Mouse (Mus musculus): ENCODE measurements around the gene Lrp8. TPM values are rescaled to one million over a fixed set of nuclear protein-coding genes. Genes with fewer than 3 reads are reported as not detected.

The Lrp8 gene
- polyA plus RNA-seq, 1 experiment: 1.4 TPM

GRCm38 (mm10) chr4:107819990-107820719 is 18.1 kb downstream of the Lrp8 start:
- Histone ChIP-seq H3K36me3 (ENCODE audit: control insufficient read depth) (peaks cover 26% of the 10 kb centered on the region), H3K27me3 (ENCODE audit: control insufficient read depth) (no peaks in the 10 kb centered on the region), H3K4me1 (ENCODE audit: control insufficient read depth) (peaks cover 10% of the 10 kb centered on the region), H3K4me3 (replicated peaks) (no peak overlapping the region), H3K9me3 (ENCODE audit: control insufficient read depth, low read length) (no peaks in the 10 kb centered on the region)
- no peak for TF ChIP-seq GATA1 (IDR thresholded peaks at IDR 0.05; ENCODE audit: low read length)
- TF ChIP-seq TAL1 (IDR thresholded peaks at IDR 0.05; ENCODE audit: low read length): no peak

- Histone ChIP-seq H3K4me1 (ENCODE audit: control insufficient read depth) (peaks cover 10% of the 10 kb centered on the region), H3K4me3 (replicated peaks) (no peak overlapping the region), H3K27me3 (ENCODE audit: control insufficient read depth) (no peaks in the 10 kb centered on the region), H3K36me3 (ENCODE audit: control insufficient read depth) (peaks cover 18% of the 10 kb centered on the region), H3K9me3 (ENCODE audit: control insufficient read depth, low read length) (no peaks in the 10 kb centered on the region)
- TF ChIP-seq TAL1 (IDR thresholded peaks at IDR 0.05; ENCODE audit: low read length) (no peak), GATA1 (IDR thresholded peaks at IDR 0.05; ENCODE audit: low read length) (no peak)
Measured at GRCm38 (mm10) chr4:107820856-107821619, 19.0 kb downstream of the Lrp8 start.

GRCm38 (mm10) chr4:107822936-107823411 is 20.9 kb downstream of the Lrp8 start:
- peaks cover 7% of the 10 kb centered on the region for H3K4me1 ChIP-seq (ENCODE audit: control insufficient read depth)
- TF ChIP-seq GATA1 (IDR thresholded peaks at IDR 0.05; ENCODE audit: low read length) (no peak), TAL1 (IDR thresholded peaks at IDR 0.05; ENCODE audit: low read length) (no peak)

GRCm38 (mm10) chr4:107823511-107823910 is 21.4 kb downstream of the Lrp8 start:
- Histone ChIP-seq H3K36me3 (ENCODE audit: control insufficient read depth) (peaks cover 10% of the 10 kb centered on the region), H3K9me3 (ENCODE audit: control insufficient read depth, low read length) (no peaks in the 10 kb centered on the region), H3K27me3 (ENCODE audit: control insufficient read depth) (no peaks in the 10 kb centered on the region), H3K4me1 (ENCODE audit: control insufficient read depth) (peaks cover 7% of the 10 kb centered on the region), H3K4me3 (replicated peaks) (no peak overlapping the region)
- TF ChIP-seq GATA1 (IDR thresholded peaks at IDR 0.05; ENCODE audit: low read length) (no peak), TAL1 (IDR thresholded peaks at IDR 0.05; ENCODE audit: low read length) (no peak)

More at GRCm38 (mm10) chr4:107822936-107823411, 20.9 kb downstream of the Lrp8 start:
- Histone ChIP-seq H3K4me3 (replicated peaks) (no peak overlapping the region), H3K27me3 (ENCODE audit: control insufficient read depth) (no peaks in the 10 kb centered on the region), H3K9me3 (ENCODE audit: control insufficient read depth, low read length) (no peaks in the 10 kb centered on the region), H3K36me3 (ENCODE audit: control insufficient read depth) (peaks cover 8% of the 10 kb centered on the region)

- Histone ChIP-seq H3K36me3 (ENCODE audit: control insufficient read depth) (peaks cover 6% of the 10 kb centered on the region), H3K4me1 (ENCODE audit: control insufficient read depth) (peaks cover 10% of the 10 kb centered on the region)
- TF ChIP-seq GATA1 (IDR thresholded peaks at IDR 0.05; ENCODE audit: low read length): no peak
Measured at GRCm38 (mm10) chr4:107828727-107829218, 26.7 kb downstream of the Lrp8 start.

GRCm38 (mm10) chr4:107829675-107830074 is 27.6 kb downstream of the Lrp8 start:
- Histone ChIP-seq H3K27me3 (ENCODE audit: control insufficient read depth) (no peaks in the 10 kb centered on the region), H3K4me3 (replicated peaks) (no peak overlapping the region), H3K4me1 (ENCODE audit: control insufficient read depth) (peaks cover 4% of the 10 kb centered on the region; the same call in 1 of the 2 replicates), H3K36me3 (ENCODE audit: control insufficient read depth) (peaks cover 10% of the 10 kb centered on the region), H3K9me3 (ENCODE audit: control insufficient read depth, low read length) (no peaks in the 10 kb centered on the region)
- no peak for TF ChIP-seq TAL1 (IDR thresholded peaks at IDR 0.05; ENCODE audit: low read length)
- no peak for TF ChIP-seq GATA1 (IDR thresholded peaks at IDR 0.05; ENCODE audit: low read length)

More at GRCm38 (mm10) chr4:107828727-107829218, 26.7 kb downstream of the Lrp8 start:
- Histone ChIP-seq H3K9me3 (ENCODE audit: control insufficient read depth, low read length) (no peaks in the 10 kb centered on the region), H3K27me3 (ENCODE audit: control insufficient read depth) (no peaks in the 10 kb centered on the region), H3K4me3 (replicated peaks) (no peak overlapping the region)

GRCm38 (mm10) chr4:107830189-107830588 is 28.1 kb downstream of the Lrp8 start:
- Histone ChIP-seq H3K4me3 (replicated peaks) (no peak overlapping the region), H3K9me3 (ENCODE audit: control insufficient read depth, low read length) (no peaks in the 10 kb centered on the region), H3K4me1 (ENCODE audit: control insufficient read depth) (peaks cover 4% of the 10 kb centered on the region; the same call in 1 of the 2 replicates), H3K27me3 (ENCODE audit: control insufficient read depth) (no peaks in the 10 kb centered on the region), H3K36me3 (ENCODE audit: control insufficient read depth) (peaks cover 15% of the 10 kb centered on the region)
- TF ChIP-seq TAL1 (IDR thresholded peaks at IDR 0.05; ENCODE audit: low read length): no peak
- no peak for TF ChIP-seq GATA1 (IDR thresholded peaks at IDR 0.05; ENCODE audit: low read length)

GRCm38 (mm10) chr4:107830821-107831221 is 28.8 kb downstream of the Lrp8 start:
- Histone ChIP-seq H3K4me1 (ENCODE audit: control insufficient read depth) (peaks cover 4% of the 10 kb centered on the region; the same call in 1 of the 2 replicates), H3K27me3 (ENCODE audit: control insufficient read depth) (no peaks in the 10 kb centered on the region), H3K9me3 (ENCODE audit: control insufficient read depth, low read length) (no peaks in the 10 kb centered on the region), H3K36me3 (ENCODE audit: control insufficient read depth) (peaks cover 22% of the 10 kb centered on the region), H3K4me3 (replicated peaks) (no peak overlapping the region)
- TF ChIP-seq GATA1 (IDR thresholded peaks at IDR 0.05; ENCODE audit: low read length) (no peak), TAL1 (IDR thresholded peaks at IDR 0.05; ENCODE audit: low read length) (no peak)

- Histone ChIP-seq H3K36me3 (ENCODE audit: control insufficient read depth) (peaks cover 30% of the 10 kb centered on the region), H3K4me3 (replicated peaks) (no peak overlapping the region), H3K4me1 (ENCODE audit: control insufficient read depth) (peaks cover 4% of the 10 kb centered on the region; the same call in 1 of the 2 replicates), H3K9me3 (ENCODE audit: control insufficient read depth, low read length) (no peaks in the 10 kb centered on the region), H3K27me3 (ENCODE audit: control insufficient read depth) (no peaks in the 10 kb centered on the region)
- TF ChIP-seq TAL1 (IDR thresholded peaks at IDR 0.05; ENCODE audit: low read length) (no peak), GATA1 (IDR thresholded peaks at IDR 0.05; ENCODE audit: low read length) (no peak)
Measured at GRCm38 (mm10) chr4:107831678-107832077, 29.6 kb downstream of the Lrp8 start.
